Mouse (Mus musculus): ENCODE data around the gene Cmss1.

The Cmss1 gene

GRCm38 (mm10) chr16:57280221-57281217, 326.1 kb downstream of the Cmss1 start:
- peak; percentile 13 for DNase-seq

- no peak for DNase-seq
These were observed 327.6 kb downstream of the Cmss1 start for GRCm38 (mm10) chr16:57278976-57279626.

GRCm38 (mm10) chr16:57269751-57270150, 336.9 kb downstream of the Cmss1 start:
- no peak for DNase-seq

- DNase-seq = peak; percentile 80
These were observed 338.4 kb downstream of the Cmss1 start for GRCm38 (mm10) chr16:57268058-57268841.

GRCm38 (mm10) chr16:57267068-57267467, 339.6 kb downstream of the Cmss1 start:
- DNase-seq = no peak

- no peak for DNase-seq
These were observed 346.5 kb downstream of the Cmss1 start for GRCm38 (mm10) chr16:57260152-57260551.

GRCm38 (mm10) chr16:57259356-57260083, 347.1 kb downstream of the Cmss1 start:
- no peak for DNase-seq

All from layer of hippocampus, adult 9-11 months (tissue).